Mouse (Mus musculus): Measurements from ENCODE around the gene Chil5.

DNA sequence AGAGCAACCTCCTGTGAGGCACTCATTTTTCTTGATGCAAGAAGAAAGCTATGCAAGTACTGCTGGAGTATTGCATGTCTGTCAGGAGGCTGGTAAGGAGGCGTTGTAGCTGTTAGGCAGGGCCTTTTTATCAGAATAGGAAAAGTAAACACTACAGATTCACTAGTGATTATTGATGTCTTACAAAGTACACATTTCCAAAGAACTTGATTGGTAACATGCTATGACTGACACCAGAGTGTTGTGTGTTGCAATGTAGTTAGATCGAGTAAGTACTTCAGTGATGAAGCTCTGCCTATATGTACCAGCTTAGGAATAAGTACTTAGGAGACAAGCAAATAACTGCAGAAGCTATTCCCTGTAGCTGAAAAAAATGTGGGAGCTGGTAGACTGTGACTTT lies 38.4 kb upstream of the Chil5 start:
- TF ChIP-seq CTCF (IDR thresholded peaks at IDR 0.05; ENCODE audit: control insufficient read depth, insufficient read depth, insufficient read length), result no peak
- no peak for TF ChIP-seq USF1 (IDR thresholded peaks at IDR 0.05; ENCODE audit: low read depth)
- TF ChIP-seq MAX (IDR thresholded peaks at IDR 0.05), result no peak
- TF ChIP-seq MYOD1 (IDR thresholded peaks at IDR 0.05; ENCODE audit: control insufficient read depth, insufficient read length, low read depth), result no peak
- TF ChIP-seq FOSL1 (IDR thresholded peaks at IDR 0.05; ENCODE audit: insufficient read depth, low read length, poor library complexity, severe bottlenecking), result no peak
- TF ChIP-seq CEBPB (IDR thresholded peaks at IDR 0.05; ENCODE audit: low read depth), result no peak
